Mouse (Mus musculus) cerebellum, postnatal 4 days (tissue): ENCODE data around the gene Gfer.

Experiments used
- DNase-seq, 2 experiments: peaks; one replicate each; pipeline ENCODE4 v3.0.0; 2022; ENCODE audit warnings: low spot score in 2 of 2, mixed read lengths in 1 of 2

Gfer gene

GRCm38 (mm10) chr17:24648731-24649377, 47.1 kb downstream of the Gfer start:
- no peak for DNase-seq

DNA sequence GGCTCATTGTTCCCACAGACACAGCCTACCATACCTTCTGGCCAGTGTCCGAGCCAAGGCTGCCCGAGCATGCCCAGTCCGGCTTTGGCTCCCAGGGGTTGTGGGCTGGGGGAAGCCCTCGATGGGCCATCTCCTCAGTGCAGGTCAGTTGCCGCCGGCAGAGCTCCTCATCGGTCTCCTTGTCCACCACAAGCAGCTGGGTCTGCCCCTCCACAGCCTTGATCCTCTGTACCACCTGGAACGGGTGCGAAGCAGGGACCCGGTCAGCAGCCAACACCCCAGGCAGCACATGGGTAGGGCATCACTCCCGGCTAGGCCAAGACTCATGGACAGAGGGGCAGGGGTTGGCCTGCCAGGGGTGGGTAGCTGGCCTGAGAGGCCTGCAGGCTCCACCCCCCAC, 48.5 kb downstream of the Gfer start:
- no peak for DNase-seq

DNA sequence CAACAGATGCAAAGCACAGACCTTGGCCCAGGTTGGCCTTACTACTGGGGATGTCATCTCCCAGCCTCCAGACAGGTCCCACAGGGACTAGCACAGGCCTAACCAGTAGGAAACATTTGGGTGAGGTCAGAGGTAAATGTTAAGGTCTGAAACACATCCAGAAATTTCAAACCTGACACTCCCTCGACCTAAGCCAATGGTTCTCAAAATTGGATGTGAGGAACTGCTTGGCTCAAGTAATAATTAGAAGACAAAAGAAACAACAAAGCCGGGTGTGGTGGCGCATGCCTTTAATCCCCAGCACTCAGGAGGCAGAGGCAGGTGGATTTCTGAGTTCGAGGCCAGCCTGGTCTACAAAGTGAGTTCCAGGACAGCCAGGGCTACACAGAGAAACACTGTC, 49.6 kb downstream of the Gfer start:
- DNase-seq = no peak

DNA sequence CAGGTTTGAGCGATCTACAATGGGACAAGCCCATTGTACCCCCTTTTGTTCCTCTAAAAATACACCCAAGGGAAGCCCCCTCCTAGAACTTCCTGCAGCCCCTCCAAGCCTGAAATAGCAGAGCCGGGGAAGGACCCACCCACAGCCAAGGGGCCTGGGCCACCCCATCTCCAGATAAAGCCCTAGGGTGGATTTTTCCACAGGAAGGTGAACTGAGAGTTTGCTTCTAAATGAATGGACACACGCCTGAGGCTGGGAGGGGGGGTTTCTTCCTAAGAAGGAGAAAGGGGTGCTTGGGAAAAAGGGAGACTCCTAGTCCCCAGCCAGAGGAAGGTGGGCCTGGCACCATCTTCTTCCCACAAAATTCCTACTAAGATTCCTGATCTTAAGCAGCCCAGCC, 50.0 kb downstream of the Gfer start:
- DNase-seq = no peak

GRCm38 (mm10) chr17:24644875-24645721, 50.9 kb downstream of the Gfer start:
- no peak for DNase-seq

DNA sequence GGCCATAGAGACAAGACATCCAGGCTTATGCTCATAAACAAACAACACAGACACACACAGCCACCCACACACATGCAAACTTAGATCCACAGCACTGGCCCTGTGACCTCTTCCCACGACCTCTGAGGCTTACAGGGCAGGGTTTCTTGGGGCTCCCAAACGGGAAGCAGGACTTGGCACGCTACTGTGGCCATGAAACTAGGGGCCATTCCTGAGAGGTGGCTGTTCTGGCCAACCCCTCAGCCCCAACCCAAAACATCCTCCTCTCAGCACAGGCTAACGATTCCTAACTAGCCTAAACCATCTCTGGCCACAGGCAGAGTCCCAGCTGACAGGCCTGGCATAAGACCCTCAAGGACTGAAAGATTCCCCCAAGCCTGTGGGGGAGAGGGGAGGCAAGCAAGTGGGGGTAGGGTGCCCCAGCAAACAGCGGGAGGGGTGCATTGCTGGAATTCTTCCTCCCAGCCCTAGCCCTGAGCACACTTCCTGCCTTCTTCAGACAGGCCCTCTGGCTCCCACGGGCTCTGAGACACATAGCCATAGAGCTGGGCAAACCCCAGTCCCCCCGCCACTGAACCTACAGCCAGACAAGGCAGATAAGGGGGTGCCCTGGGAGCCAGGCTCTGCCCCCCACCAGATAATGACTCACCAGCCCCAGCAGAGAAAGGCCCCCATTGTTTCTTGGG, 51.8 kb downstream of the Gfer start:
- no peak for DNase-seq
